Mouse (Mus musculus) embryo, embryonic 10 days (tissue): ENCODE results near the gene Cd200.

Experiments used
- DNase-seq: peaks from one replicate; pipeline ENCODE4 v3.0.0-alpha.2; 2015; ENCODE audit warnings: low spot score

Cd200 gene

GRCm38 (mm10) chr16:45336478-45336877 is 72.4 kb downstream of the Cd200 start:
- DNase-seq: no peak

GRCm38 (mm10) chr16:45334891-45335290 is 74.0 kb downstream of the Cd200 start:
- no peak for DNase-seq

DNA sequence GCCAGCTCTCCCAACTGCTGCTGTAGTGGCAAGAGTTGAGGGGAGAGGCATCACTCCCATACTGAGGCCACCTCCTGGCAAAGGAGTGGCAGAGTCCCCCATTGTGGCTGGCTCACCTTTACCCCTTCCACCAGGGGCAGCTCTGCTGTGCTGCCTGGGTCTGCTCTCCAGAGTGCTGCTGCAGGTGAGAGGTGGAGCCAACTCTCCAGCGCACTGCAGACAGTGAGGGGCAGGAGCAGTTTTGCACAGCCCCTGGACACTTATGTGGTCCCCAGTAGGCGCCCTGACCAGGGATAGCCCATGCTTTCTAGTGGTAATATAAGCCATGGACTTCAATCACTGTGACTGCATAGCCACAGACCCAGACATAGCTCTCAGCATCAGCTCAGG is 74.5 kb downstream of the Cd200 start:
- DNase-seq: no peak

DNA sequence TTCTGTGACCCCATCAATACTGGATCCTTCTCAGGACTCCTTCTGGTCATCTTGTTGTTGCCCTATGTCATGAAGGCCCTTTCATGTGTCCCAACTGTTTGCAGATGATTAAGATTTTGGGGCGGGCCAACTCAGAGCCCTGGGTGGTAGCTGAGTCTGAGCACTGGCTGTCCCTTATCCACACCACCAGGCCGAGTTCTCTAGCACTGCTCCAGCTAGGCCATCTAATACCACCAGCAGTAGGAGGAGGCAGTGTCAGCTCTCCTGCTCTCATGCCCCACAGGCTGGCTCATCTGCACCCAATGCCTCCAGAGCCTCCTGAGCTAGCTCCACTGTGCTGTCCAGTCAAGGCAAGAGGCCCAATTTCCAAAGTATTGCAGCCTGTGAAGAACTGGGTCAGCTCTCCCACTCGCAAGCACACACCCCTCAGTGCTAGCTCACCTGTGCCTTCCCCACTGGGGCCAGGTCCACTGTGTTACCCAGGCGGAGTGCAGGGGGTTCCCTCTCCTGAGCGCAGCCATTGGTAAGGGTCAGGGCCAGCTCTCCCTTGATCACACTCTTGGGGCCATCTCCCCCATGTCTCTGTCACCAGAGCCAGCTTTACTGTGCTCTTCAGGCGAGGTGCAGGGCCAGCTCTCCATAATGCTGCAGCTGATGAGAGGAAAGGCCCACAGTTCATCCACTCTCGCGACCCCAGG is 75.0 kb downstream of the Cd200 start:
- no peak for DNase-seq

DNA sequence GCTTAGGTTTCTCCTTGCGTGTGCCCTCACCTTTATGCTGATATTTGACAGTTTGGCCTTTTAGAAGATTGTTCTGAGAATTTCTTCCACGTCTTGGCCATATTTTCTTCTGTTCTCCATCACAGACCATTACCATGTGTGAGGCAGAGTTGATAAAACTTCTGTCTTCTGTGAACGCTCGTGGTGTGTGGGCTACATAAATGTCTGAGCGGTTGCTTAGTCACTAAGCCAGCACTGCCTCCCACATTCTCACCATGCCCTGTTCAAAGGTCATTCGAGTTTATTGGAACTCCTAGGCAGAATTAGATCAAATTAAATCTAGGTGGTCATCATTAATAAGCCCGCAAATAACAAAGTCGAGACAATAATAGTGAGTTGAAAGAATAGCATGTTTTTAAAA is 76.3 kb downstream of the Cd200 start:
- DNase-seq: no peak
